Mouse (Mus musculus): Measurements from ENCODE around the gene Rab3a.

Rab3a gene

GRCm38 (mm10) chr8:70775227-70775626, 20.7 kb downstream of the Rab3a start:
- DNase-seq (ENCODE audit: low spot score) = no peak

GRCm38 (mm10) chr8:70775851-70776495, 21.5 kb downstream of the Rab3a start:
- no peak for DNase-seq (ENCODE audit: low spot score)

- DNase-seq (ENCODE audit: low spot score) = peak; percentile 98
Observed at GRCm38 (mm10) chr8:70776496-70777444, 22.3 kb downstream of the Rab3a start, which contains the start of gene Pik3r2. Gene Pik3r2 (minus strand): TSS chr8:70776713.

GRCm38 (mm10) chr8:70780093-70780492, 25.6 kb downstream of the Rab3a start:
- no peak for DNase-seq (ENCODE audit: low spot score)

- DNase-seq (ENCODE audit: low spot score) = no peak
Observed at GRCm38 (mm10) chr8:70786291-70787050, 32.0 kb downstream of the Rab3a start.

- DNase-seq (ENCODE audit: low spot score) = no peak
Observed at GRCm38 (mm10) chr8:70787051-70787445, 32.6 kb downstream of the Rab3a start.

- peak; percentile 83 for DNase-seq (ENCODE audit: low spot score)
Observed at GRCm38 (mm10) chr8:70787941-70788667, 33.6 kb downstream of the Rab3a start.

- no peak for DNase-seq (ENCODE audit: low spot score)
Observed at GRCm38 (mm10) chr8:70789046-70789445, 34.6 kb downstream of the Rab3a start.

- DNase-seq (ENCODE audit: low spot score) = no peak
Observed at GRCm38 (mm10) chr8:70790846-70791245, 36.4 kb downstream of the Rab3a start.

- DNase-seq (ENCODE audit: low spot score) = no peak
Observed at GRCm38 (mm10) chr8:70791294-70791701, 36.8 kb downstream of the Rab3a start.

GRCm38 (mm10) chr8:70791975-70792691, 37.7 kb downstream of the Rab3a start:
- DNase-seq (ENCODE audit: low spot score) = peak; percentile 98

GRCm38 (mm10) chr8:70792700-70793099, 38.2 kb downstream of the Rab3a start:
- no peak for DNase-seq (ENCODE audit: low spot score)

GRCm38 (mm10) chr8:70794215-70794614, 39.7 kb downstream of the Rab3a start:
- DNase-seq (ENCODE audit: low spot score) = no peak

GRCm38 (mm10) chr8:70795370-70795769, 40.9 kb downstream of the Rab3a start:
- DNase-seq (ENCODE audit: low spot score) = no peak

- DNase-seq (ENCODE audit: low spot score) = no peak
Observed at GRCm38 (mm10) chr8:70796403-70797080, 42.1 kb downstream of the Rab3a start.

- peak; percentile 97 for DNase-seq (ENCODE audit: low spot score)
Observed at GRCm38 (mm10) chr8:70797081-70798070, 42.9 kb downstream of the Rab3a start.

- no peak for DNase-seq (ENCODE audit: low spot score)
Observed at GRCm38 (mm10) chr8:70798281-70798680, 43.8 kb downstream of the Rab3a start.

- DNase-seq (ENCODE audit: low spot score) = no peak
Observed at GRCm38 (mm10) chr8:70800648-70801047, 46.2 kb downstream of the Rab3a start.

GRCm38 (mm10) chr8:70801156-70801555, 46.7 kb downstream of the Rab3a start:
- no peak for DNase-seq (ENCODE audit: low spot score)
